Mouse (Mus musculus) cerebellum, postnatal 36 days (tissue): Measurements from ENCODE around the gene Ckap4.
"Not testable (repeated sequence)": the region's sequence is repeated elsewhere in the genome, so short reads cannot be mapped to it uniquely, and the experiment has no call there.

Experiments
- DNase-seq, 2 experiments: peaks; one replicate each; pipeline ENCODE4 v3.0.0; 2021 to 2022; ENCODE audit warnings: mixed read lengths in 2 of 2

Gene Ckap4

DNA sequence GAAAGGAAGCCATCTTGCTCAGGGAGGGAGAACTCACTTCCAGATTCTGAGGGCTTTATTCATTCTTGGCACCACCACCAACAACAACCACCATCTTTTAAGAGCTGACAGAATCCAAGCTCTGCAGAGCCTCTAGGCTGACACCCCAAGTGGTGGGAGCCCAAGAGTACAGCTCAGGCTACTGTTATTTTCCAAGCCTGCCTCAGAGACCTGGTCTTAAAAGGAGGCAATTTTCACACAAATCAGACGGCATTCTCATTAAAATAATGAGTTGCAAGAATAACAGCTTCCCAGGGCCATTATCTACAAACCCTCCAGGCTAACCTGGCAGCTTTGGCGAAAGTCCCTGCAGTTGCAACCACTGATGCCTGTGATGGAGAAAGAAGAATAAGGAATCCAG is 37.1 kb downstream of the Ckap4 start:
- DNase-seq = no peak

DNA sequence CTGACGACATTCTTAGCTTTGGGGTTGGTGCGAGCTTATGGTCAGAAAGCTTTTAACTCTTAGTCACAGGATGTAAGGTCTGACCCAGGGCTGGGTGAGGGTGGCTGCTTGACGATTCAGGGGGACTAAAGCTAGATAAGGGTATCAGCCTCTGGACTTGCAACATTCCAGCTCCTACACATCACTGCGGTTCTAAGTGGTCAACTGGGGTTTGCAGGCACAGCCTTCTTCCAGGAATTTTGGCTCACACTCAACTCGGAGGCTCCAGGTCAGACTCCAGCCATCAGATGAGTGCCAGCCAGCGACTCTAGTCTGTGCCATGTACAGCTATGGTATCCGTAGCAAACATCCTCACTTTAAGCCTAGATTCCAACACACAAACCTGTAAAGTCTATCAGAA is 39.4 kb downstream of the Ckap4 start:
- DNase-seq = no peak

DNA sequence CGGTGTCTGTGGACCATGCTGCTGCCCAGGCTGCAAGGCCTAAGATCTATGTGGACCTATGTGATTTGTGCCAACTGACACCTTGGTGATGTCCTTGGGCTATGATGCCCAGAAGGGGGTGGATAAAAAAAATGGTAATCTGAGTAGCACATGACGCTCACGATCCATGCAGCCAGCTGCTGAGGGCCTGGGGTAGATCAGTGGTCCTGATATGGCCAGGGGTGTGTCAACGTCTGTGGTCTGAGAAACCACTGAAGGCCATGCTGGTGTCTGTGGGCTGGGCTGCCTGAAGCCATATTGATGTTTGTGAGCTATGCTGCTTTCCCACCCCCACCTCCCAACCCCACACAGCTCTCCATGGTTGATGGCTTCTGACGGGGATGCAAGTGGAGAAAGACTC is 43.7 kb downstream of the Ckap4 start:
- DNase-seq = no peak

DNA sequence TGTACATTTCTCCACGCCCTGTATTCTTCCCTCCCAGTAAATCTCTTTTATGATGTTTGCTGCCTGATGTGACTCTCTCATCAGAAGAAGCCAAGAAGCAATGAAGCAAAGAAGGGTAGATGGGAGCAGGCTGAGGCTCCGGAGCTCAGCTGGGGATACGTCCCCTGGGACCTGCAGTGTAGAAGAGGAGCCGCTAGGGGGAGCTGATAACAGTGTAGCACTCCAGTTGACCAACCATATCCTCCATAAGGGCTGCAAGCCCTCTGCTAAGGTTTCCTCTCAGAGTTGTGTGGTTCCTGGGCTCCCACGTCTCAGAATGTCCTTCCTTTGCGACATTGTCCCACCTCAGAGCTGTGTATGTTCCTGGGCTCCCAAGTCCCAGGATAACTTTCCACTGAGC is 45.5 kb downstream of the Ckap4 start:
- peak; percentile 18 to 38 for DNase-seq

DNA sequence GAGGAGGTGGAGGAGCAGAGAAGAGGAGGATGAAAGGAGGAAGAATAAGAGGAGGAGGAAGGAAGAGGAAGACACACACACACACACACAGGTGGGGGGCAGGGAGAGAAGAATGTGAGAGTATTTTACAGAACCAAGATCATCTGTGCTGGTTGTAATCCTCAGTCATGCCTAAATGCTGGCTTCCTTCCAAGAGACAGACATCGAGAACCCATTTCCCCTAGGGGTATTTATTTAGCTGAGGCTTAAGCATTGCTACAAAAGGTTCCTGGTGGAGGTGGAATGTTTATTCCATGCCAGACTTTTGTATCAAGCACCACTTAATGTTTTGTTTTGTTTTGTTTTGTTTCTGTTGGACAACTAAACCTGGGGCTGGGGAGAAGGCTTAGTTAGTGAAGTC is 49.2 kb downstream of the Ckap4 start:
- DNase-seq = no peak

DNA sequence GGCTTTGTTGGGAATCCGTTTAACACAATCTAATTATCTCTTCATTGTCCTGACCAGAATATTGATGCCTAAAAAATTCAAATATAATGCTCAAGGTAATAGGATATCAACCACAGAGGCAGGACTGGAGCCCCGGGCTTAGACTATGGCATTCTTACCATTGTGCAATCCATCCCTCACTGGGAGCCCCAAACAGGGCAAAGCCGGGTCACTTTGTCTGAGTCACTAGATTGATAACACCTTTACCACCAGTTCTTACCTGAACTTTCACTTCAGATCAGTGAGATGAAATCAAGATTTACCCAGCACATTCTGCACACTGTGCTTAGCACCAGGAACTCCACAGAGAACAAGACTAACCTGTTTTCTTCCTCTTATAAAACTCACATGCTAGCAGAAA is 50.3 kb downstream of the Ckap4 start:
- DNase-seq = no peak

DNA sequence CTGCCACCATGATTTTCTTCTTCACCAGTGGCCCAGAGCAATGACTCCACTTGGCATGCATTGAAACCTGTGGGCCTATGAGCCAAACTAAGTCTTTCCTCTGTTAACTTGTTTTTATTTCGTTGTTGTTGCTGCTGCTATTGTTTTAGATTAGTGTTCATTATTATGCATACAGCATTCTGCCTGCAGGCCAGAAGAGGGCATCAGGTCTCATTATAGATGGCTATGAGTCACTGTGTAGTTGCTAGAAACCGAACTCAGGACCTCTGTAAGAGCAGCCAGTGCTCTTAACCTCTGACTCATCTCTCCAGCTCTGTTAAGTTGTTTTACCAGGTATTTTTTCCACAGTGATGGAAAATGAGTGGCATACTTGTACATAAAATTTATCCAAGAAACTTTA is 50.8 kb downstream of the Ckap4 start:
- DNase-seq = no peak

DNA sequence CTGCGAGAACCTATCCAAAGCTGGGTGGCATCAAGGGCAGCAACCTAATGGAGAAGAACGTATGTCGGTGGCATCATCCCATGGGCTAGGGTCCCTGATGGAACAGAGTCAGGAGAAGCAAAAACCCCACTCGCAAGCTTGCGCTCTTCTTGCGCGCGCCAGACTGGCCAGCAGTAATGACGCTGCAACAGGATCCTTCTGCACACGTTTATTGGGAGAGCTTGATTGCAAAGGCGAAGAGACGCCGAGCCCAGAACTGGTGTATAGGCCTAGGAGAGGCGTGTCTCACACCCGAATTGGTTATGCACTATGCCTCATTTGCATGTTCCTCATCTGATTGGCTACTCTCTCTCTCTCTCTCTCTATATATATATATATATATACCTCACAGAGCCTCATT is 51.4 kb downstream of the Ckap4 start:
- DNase-seq = not testable (repeated sequence)

DNA sequence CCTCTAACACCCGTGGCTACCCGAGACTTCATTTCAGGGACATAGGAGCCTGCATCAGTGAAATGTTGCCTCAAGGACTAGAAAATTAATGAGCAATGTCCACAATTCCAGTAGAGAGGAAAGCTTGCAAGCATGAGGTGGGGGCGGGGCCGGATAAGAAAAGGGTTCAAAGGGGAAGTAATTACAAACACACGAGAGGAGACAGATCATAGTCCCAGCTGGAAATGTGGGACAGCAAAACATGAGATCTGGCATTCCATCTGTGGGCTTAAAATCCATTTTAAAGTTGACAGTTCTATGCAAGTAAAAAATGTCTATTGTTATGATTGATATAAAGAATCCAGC is 52.6 kb downstream of the Ckap4 start:
- no peak for DNase-seq

DNA sequence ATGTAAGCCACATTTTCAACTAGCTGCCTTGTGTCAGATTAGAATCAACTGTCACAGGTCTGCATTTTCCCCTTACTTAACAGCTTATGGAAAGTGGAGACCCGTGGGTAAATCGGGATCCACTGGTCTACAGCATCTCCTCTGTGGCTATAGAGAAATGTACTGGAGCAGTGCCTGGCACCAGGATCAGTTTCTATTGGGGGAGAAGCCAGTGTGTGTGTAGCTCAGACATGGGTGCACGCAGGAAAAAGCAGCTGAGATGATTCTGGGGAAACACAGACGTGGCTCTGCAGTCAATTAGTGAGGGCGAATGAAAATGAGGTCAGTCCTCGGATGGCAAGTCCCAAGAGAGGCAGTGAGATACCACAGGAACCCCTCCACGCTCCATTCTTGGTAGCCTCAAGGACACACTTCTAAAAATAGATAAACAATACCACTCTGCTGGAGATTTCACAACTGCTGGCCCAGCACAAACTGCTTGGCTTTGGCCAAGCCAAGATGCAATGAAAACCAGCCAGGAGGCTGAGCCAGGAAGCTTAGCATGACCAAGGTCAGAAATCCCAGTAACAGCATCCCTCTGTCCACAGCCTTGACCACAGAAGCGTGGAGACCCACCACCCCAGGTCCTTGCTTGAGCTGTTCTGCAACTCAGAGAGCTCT is 53.1 kb downstream of the Ckap4 start:
- peak in 1 of 2 experiments; percentile 11 for DNase-seq

DNA sequence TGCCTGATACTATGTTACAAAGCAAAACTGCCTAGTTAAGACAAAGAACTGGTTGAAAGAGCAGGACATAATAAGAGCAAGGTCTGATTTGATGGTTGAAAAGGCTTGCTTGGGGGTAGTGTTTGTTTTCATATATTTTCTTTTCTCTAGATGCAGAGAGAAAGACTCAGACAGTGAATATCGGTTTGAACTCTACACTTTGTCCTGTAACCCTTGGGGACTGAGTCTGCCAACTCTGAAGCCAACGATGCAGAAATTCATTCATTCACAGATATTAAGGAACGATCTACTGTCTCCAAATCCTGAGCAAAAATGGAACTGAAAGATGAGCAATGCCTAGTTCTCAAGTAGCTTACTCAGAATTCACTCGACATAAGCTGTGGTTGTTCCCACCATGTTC is 53.7 kb downstream of the Ckap4 start:
- no peak for DNase-seq

DNA sequence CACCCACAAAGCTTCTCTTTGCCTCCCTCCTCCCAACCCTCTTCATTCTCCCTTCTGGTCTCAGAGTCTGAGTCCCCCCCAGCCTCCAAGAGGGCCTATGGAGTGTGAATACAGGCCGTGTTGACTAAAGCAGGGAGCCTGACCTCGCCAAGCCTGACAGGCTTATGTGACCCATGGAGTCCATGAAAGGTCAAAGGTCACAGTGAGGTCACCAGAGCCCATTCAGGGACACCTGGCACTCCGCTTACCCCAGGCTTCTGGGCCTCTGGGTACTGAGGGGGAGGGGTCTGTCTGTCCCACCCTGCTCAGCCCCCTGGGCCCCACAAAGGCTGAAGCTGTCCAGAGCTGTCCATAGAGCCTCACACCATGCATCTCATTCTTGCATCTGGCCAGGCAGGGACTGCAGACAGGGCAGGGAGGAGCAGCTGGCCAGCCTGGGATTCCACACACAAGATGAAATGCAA is 56.2 kb downstream of the Ckap4 start:
- no peak for DNase-seq

DNA sequence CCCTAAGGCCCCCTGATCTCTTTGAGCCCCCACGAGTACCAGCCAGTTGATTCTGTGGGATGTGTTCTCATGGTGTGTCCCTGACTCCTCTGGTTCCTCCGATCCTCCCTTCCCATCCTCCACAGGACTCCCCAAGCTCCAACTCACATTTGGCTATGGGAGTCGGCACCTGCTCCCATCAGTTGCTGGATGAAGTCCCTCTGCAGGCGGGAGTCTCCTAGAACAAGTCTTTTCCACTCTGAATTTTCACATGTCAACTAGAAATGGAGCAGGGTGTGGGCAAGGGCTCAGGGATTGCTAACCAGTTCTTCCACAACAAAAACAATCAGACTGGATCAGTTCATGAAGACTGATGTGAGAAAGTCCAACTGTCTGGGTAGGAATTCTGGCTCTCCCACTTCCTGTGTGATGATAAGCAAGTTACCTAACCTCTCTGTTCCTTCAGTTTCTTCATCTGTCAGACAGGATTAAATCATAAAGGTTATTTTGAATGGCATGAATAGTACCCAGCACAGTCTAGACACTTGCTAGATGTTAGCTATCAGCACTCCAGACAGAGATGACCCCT is 56.7 kb downstream of the Ckap4 start:
- no peak for DNase-seq
